Mouse (Mus musculus) hindbrain, embryonic 15.5 days (tissue): ENCODE measurements around the gene Polr2j. TPM values are rescaled to one million over a fixed set of nuclear protein-coding genes. Genes with fewer than 3 reads are reported as not detected.
A peak's percentile ranks its signal among the peaks of the same experiment; 100 is the strongest.

Experiments used
- ATAC-seq: fragments of 200-750 bp; cut with Nextera tagmentation; 2 replicates; pipeline ENCODE4 v1.8.0; 2017; ENCODE audit warnings: low read depth, moderate number of reproducible peaks, moderate TSS enrichment; ENCODE audit not compliant: low FRiP score
- H3K27ac ChIP-seq: fragments of 300-500 bp; sonication (generic); replicated peaks from 2 replicates; pipeline ENCODE4 v1.5.1; 2015; ENCODE audit warnings: mild to moderate bottlenecking, inconsistent platforms
- H3K27me3 ChIP-seq: fragments of 300-500 bp; sonication (generic); 2 replicates; pipeline ENCODE4 v1.6.1; 2015; ENCODE audit warnings: control low read depth, inconsistent platforms
- H3K36me3 ChIP-seq: fragments of 300-500 bp; sonication (generic); 2 replicates; pipeline ENCODE4 v1.6.1; 2015; ENCODE audit warnings: control low read depth, inconsistent platforms
- H3K4me1 ChIP-seq: fragments of 300-500 bp; sonication (generic); replicated peaks from 2 replicates; pipeline ENCODE4 v1.6.1; 2015; ENCODE audit warnings: control low read depth, inconsistent platforms
- H3K4me2 ChIP-seq: fragments of 300-500 bp; sonication (generic); 2 replicates; pipeline ENCODE4 v1.6.1; 2015; ENCODE audit warnings: moderate library complexity, mild to moderate bottlenecking, inconsistent platforms
- H3K4me3 ChIP-seq: fragments of 300-500 bp; sonication (generic); 2 replicates; pipeline ENCODE4 v1.5.1; 2015; ENCODE audit warnings: mild to moderate bottlenecking, inconsistent platforms
- H3K9ac ChIP-seq: fragments of 300-500 bp; sonication (generic); 2 replicates; pipeline ENCODE4 v1.6.1; 2015; ENCODE audit warnings: inconsistent platforms
- H3K9me3 ChIP-seq: fragments of 300-500 bp; sonication (generic); 2 replicates; pipeline ENCODE4 v1.6.1; 2016; ENCODE audit warnings: control low read depth, inconsistent platforms
- WGBS: fragments of 180-500 bp; shearing (Covaris S2); methylation state at CpG from one replicate; pipeline ENCODE4 v1.1.7; 2015; 5-methylcytosine and 5-hydroxymethylcytosine counted together
- polyA plus RNA-seq: library from polyadenylated mRNA; unstranded; fragments of >200 nt; fragmentation: Nextera tagmentation; extraction: Ambion mirVana; gene quantifications from 2 replicates; pipeline ENCODE4 v1.2.1, GENCODE M21; 2015

The Polr2j gene
- 206 and 213 TPM in 2 replicates for polyA plus RNA-seq

DNA sequence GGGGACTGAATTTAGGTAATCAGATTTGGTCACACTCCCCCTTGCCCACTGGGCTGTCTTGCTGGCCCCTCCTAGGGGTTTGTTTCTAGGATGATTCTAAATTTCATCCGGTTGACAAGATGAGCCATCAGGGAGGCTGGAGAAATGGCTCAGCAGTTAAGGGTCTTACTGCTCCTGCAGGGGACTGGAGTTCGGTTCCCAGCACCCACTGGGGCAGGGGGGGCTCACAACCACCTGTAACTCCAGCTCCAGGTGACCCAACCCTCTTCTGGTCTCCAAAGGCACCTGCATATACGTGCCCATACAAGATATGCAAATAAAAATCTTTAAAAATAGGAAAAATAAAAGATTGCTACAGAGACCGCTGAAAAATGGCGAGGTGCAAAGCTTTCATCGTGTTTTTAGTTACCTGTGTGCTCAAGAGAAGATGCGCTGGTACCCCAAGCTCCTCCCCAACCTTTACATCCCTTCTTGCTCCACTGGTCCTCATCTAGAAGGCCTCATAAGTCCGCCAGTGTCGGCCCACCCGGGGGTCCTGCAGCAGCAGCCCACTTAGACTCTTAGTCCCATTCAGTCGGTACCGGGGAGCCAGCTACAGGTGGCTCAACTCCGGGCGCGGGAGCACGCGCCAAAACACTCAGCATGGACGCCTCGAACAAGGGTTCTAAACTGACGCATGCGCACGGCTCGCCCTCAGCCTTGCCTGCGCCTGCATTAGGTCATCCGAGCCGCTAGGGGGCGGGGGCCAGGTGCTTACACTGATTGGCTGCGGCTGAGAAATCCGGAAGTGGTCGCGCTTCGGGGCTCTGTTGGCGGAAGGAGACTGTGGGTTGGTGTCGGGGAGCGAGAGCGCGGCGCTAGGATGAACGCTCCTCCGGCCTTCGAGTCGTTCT is at the start of gene Polr2j:
Gene Polr2j (plus strand): TSS at position 741 of the 893 bp plus-strand sequence.
- peaks cover 9% of the 10 kb centered on the region; the same call in 1 of the 2 replicates for H3K36me3 ChIP-seq

DNA sequence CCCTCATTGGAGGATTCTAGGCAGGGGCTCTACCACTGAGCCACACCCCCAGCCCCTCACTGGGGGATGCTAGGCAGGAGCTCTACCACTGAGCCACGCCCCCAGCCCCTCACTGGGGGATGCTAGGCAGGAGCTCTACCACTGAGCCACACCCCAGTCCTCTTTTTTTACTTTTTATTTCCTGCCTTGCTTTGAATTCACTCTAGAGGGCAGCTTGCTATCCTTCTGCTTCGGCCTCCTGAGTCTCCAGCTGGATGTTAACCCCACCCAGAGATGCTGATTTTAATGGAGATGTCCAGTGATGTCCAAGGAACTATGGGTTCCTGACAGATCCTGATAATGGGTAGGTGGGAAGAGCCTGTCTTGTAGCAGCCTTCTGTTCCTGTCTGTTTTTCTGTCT is 47.0 kb upstream of the Polr2j start:
- 85% methylated on average over 2 of the region's 2 CpGs for WGBS

More for the DNA sequence above, at the start of gene Polr2j:
- WGBS = 3% methylated on average over 42 of the region's 42 CpGs
- peak within 1 kb of the TSS; percentile 65 for H3K4me3 ChIP-seq
- peak within 1 kb of the TSS; percentile 73 for H3K27ac ChIP-seq
- H3K27me3 ChIP-seq = no peaks in the 10 kb centered on the region
- peak; percentile 96 for ATAC-seq
- peak within 1 kb of the TSS; percentile 79 for H3K9ac ChIP-seq
- peaks cover 26% of the 10 kb centered on the region for H3K4me1 ChIP-seq
- H3K4me2 ChIP-seq = peak within 1 kb of the TSS; percentile 92
- no peaks in the 10 kb centered on the region for H3K9me3 ChIP-seq

DNA sequence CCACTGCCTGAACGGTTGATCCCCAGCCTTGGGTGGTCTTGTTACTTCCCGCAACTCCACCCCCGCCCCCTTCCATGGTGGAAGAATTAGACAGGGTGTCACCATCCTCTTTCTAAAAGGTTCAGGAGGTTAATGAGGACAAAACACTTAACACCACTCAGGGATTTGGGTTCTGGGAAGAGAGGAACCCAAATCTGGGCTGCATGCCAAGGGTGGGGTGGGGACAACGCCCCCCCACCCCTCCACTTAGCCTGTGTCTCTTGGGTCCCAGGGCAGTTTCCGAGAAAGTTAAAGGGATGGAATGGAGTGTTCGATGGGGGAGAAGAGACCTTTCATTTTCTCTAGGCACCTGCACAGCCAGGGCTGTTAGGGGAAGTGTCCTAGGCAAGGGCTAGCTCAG is 43.4 kb upstream of the Polr2j start:
- Histone ChIP-seq H3K9me3 (no peaks in the 10 kb centered on the region), H3K36me3 (no peaks in the 10 kb centered on the region), H3K9ac (no peak overlapping the region), H3K27me3 (no peaks in the 10 kb centered on the region), H3K4me2 (no peak overlapping the region), H3K27ac (no peak overlapping the region), H3K4me1 (no peaks in the 10 kb centered on the region), H3K4me3 (no peak overlapping the region)
- WGBS = 61% methylated on average over 6 of the region's 6 CpGs
- ATAC-seq = no peak

More for the DNA sequence above, 47.0 kb upstream of the Polr2j start:
- Histone ChIP-seq H3K27ac (no peak overlapping the region), H3K9me3 (no peaks in the 10 kb centered on the region), H3K36me3 (no peaks in the 10 kb centered on the region), H3K27me3 (no peaks in the 10 kb centered on the region), H3K4me2 (no peak overlapping the region), H3K4me3 (no peak overlapping the region), H3K4me1 (no peaks in the 10 kb centered on the region), H3K9ac (no peak overlapping the region)
- no peak for ATAC-seq

DNA sequence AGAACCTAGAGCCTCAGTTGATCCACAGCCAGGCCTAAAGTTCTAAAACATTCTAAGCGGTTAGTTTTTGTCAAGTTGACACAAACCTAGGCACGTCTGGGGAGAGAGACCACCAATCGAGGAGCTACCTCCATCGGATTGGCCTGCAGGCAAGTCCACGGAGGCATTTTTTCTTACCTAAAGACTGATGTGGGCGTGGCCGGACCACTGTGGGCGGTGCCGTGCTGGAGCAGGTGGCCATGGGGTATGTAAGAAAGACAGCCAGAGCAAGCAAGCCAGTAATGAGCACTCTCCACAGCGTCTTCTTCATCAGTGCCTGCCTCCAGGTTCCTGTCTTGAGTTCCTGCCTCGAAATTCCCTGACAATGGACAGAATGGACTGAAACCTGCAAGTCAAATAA is 42.9 kb upstream of the Polr2j start:
- Histone ChIP-seq H3K4me3 (no peak overlapping the region), H3K27ac (no peak overlapping the region), H3K9me3 (no peaks in the 10 kb centered on the region), H3K27me3 (no peaks in the 10 kb centered on the region), H3K4me2 (no peak overlapping the region), H3K9ac (no peak overlapping the region), H3K36me3 (no peaks in the 10 kb centered on the region), H3K4me1 (no peaks in the 10 kb centered on the region)
- WGBS = 70% methylated on average over 11 of the region's 11 CpGs
- no peak for ATAC-seq

DNA sequence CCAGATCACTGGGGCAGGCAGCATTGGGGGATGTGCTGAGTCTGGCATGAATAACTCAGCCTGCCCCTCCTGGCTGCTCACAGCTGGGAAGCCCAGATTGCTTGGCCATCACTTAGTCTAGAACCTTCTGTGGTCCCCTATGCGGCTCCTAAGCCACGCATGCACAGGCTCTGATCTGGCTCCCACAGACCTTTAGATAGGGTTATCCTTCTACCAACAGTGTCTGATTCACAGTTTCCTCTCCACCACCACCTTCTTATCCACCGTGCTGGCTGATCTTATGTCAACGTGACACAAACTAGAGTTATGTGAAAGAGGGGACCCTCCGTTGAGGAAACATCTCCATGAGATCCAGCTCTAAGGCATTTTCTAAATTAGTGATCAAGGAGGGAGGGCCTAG is 41.4 kb upstream of the Polr2j start:
- H3K4me3 ChIP-seq = no peak overlapping the region
- no peak overlapping the region for H3K9ac ChIP-seq
- no peak overlapping the region for H3K27ac ChIP-seq
- no peak for ATAC-seq
- H3K4me1 ChIP-seq = no peaks in the 10 kb centered on the region
- H3K9me3 ChIP-seq = no peaks in the 10 kb centered on the region
- no peak overlapping the region for H3K4me2 ChIP-seq
- WGBS = 95% methylated on average over 5 of the region's 5 CpGs
- no peaks in the 10 kb centered on the region for H3K36me3 ChIP-seq
- H3K27me3 ChIP-seq = no peaks in the 10 kb centered on the region

DNA sequence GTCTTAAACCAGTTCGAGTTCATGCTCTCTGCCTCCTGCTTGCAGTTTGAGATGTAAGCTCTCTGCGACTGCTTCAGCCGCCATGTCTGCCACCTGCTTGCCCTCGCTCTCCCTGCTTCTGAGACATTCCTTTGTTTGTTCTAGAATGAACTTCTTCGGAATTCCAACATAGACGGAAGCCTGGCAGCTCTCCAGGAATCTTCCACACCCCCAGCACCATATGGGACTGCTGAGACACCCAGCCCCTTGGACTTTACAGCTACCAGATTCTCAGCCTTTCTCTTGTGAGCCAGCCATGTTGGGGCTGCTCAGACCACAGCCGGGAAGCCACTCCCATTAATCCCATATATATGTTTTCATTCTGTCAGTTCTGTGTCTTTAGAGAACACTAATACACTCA is 40.1 kb upstream of the Polr2j start:
- 51% methylated on average over 7 of the region's 7 CpGs for WGBS
- H3K27ac ChIP-seq = no peak overlapping the region
- no peaks in the 10 kb centered on the region for H3K9me3 ChIP-seq
- ATAC-seq = no peak
- H3K36me3 ChIP-seq = no peaks in the 10 kb centered on the region
- no peak overlapping the region for H3K9ac ChIP-seq
- no peaks in the 10 kb centered on the region for H3K4me1 ChIP-seq
- H3K27me3 ChIP-seq = no peaks in the 10 kb centered on the region
- H3K4me2 ChIP-seq = no peak overlapping the region
- H3K4me3 ChIP-seq = no peak overlapping the region

DNA sequence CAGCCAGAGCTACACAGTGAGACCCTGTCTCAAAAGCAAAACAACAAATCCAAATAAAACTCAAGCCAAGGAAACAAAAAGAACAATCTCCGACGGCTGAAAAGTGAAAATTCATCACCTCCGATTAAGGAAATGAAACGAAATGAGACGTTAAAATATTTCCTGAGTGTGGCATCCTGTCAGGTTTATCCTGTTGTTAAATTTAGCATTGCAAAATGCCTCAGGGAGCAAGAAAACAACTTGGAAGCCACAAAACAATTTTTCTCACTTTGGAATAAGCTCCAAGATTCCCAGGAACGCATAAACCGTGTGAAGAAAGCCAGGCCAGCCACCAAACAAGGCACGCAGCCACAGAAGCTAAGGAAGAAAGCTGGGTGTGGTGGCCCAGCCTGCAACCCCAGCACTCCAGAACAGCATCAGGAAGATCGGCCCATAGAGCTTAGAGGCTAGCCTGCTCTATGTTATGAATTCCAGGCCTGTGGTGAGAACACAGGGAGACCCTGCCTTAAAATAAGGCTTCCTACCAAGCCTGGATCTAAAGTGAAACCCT is 39.4 kb upstream of the Polr2j start:
- H3K9ac ChIP-seq = no peak overlapping the region
- WGBS = 86% methylated on average over 9 of the region's 9 CpGs
- no peak overlapping the region for H3K4me3 ChIP-seq
- no peak overlapping the region for H3K27ac ChIP-seq
- no peaks in the 10 kb centered on the region for H3K36me3 ChIP-seq
- no peaks in the 10 kb centered on the region for H3K9me3 ChIP-seq
- H3K27me3 ChIP-seq = no peaks in the 10 kb centered on the region
- H3K4me1 ChIP-seq = no peaks in the 10 kb centered on the region
- no peak overlapping the region for H3K4me2 ChIP-seq
- ATAC-seq = no peak

DNA sequence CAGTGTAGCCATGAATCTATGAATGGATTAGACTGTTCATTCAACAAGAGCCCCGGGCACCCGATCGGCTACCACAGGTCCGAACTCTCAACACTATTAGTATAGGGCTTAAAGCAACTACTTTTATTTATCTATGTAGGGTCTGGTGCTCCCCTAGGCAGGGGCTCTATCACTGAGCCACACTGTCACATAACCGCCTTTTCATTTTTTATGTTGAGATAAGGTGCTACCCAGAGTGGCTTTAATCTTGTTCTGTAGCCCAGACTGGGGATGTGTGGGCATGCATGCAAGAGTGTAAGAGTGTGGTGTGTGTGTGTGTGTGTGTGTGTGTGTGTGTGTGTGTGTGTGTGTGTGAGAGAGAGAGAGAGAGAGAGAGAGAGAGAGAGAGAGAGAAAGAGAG is 38.3 kb upstream of the Polr2j start:
- H3K27ac ChIP-seq = no peak overlapping the region
- no peaks in the 10 kb centered on the region for H3K27me3 ChIP-seq
- no peaks in the 10 kb centered on the region for H3K4me1 ChIP-seq
- H3K4me3 ChIP-seq = no peak overlapping the region
- H3K36me3 ChIP-seq = no peaks in the 10 kb centered on the region
- no peak overlapping the region for H3K9ac ChIP-seq
- H3K4me2 ChIP-seq = no peak overlapping the region
- no peak for ATAC-seq
- 98% methylated on average over 5 of the region's 5 CpGs for WGBS
- H3K9me3 ChIP-seq = no peaks in the 10 kb centered on the region

DNA sequence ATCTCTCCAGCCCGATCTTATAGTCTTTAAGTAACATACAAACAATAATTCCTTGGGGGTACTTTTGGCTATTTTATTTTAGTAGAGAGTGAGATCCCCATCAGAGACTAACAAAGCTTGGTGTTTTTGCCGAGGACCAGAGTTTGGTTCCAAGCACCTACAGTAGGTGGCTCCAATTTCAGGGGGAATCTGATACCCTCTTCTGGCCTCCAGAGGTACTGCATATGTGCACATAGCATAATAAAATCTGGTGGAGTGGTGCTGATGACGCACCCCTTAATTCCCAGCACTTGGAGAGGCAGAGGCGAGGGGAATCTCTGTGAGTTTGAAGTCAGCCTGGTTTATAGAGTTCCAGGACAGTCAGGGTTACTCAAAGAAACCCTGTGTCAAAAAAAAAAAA is 34.1 kb upstream of the Polr2j start:
- Histone ChIP-seq H3K4me2 (no peak overlapping the region), H3K9me3 (no peaks in the 10 kb centered on the region), H3K27ac (no peak overlapping the region), H3K4me3 (no peak overlapping the region), H3K27me3 (no peaks in the 10 kb centered on the region), H3K36me3 (no peaks in the 10 kb centered on the region), H3K9ac (no peak overlapping the region), H3K4me1 (peaks cover 25% of the 10 kb centered on the region)
- 88% methylated on average over 4 of the region's 4 CpGs for WGBS
- no peak for ATAC-seq

DNA sequence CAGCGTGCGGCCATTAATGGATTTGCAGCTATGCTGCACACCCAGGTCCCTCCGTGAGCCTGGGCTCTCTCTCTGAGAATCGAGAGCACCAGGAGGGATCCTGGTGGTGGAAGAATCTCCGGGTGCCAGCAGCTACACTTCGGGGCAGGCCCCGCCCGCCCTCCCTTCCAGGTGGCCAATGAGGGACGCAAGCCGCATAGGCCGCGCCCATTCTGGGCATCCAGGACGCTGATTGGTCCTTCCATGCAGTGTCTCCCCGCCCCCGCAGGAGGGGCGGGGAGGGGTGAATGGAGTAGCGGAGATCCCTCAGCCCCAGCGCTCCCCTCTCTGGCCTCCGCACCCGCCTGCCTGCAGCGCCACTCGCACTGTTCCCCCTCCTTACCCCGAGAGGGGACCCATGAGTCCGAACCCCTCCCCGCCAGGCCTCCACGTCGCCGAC is 32.7 kb upstream of the Polr2j start, which contains the start of gene Rasa4:
Gene Rasa4 (plus strand): TSS at position 248 of the 439 bp plus-strand sequence.
- ATAC-seq = peak; percentile 96
- H3K4me2 ChIP-seq = peak within 1 kb of the TSS; percentile 95
- no peaks in the 10 kb centered on the region for H3K9me3 ChIP-seq
- no peaks in the 10 kb centered on the region for H3K36me3 ChIP-seq
- H3K27me3 ChIP-seq = no peaks in the 10 kb centered on the region
- WGBS = under 1% methylated on average over 27 of the region's 28 CpGs
- peaks cover 25% of the 10 kb centered on the region for H3K4me1 ChIP-seq
- peak within 1 kb of the TSS; percentile 80 for H3K4me3 ChIP-seq
- 0 out of 2 replicates have a peak within 1 kb of the TSS, but pooled peaks have one; percentile 24 for H3K27ac ChIP-seq
- H3K9ac ChIP-seq = peak within 1 kb of the TSS; percentile 63

DNA sequence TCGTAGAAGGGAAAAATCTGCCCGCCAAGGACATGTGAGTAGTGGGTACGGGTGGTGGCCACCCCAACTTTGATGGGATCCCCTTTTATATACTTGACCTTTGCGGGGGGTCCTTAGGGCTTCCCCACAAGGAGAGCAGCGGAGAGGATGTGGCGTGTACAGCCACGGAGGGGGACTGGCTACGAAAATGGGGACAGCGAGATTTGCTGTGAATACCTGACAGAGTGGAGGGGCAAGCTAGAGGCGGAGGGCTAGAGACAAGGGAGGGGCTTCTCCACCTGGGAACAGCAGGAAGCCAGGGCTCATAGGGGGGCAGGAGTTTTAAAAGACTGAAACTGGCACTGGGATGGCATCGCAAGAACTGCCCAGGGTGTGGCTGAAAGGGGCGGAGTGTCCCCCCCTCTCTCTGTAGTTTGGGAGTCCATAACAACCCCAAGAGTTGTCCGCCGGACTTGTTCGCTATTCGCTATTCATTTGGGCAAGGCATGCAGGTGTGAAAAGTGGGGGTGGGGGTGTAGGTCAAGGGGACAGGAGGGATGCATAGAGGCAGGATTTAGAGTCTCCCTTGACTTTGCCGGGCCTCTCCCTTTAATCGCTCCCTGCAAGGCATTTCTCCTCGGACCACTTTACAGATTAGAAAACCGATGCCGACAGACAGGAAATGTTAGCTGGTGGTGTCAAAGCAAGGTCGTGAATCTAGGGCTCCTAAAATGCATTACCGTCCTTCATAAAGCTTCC is 32.1 kb upstream of the Polr2j start:
- Histone ChIP-seq H3K9me3 (no peaks in the 10 kb centered on the region), H3K4me3 (peak overlapping the region; percentile 80), H3K36me3 (no peaks in the 10 kb centered on the region), H3K4me2 (peak overlapping the region; percentile 95), H3K4me1 (peaks cover 25% of the 10 kb centered on the region), H3K27ac (0 out of 2 replicates have a peak overlapping the region, but pooled peaks have one; percentile 24), H3K27me3 (no peaks in the 10 kb centered on the region), H3K9ac (peak overlapping the region; percentile 63)
- under 1% methylated on average over 23 of the region's 23 CpGs for WGBS
- peak; percentile 40 for ATAC-seq
